Mouse (Mus musculus): ENCODE measurements around the gene Olfr709-ps1.
A peak's percentile ranks its signal among the peaks of the same experiment; 100 is the strongest.
"Not testable (repeated sequence)": the region's sequence is repeated elsewhere in the genome, so short reads cannot be mapped to it uniquely, and the experiment has no call there.

The Olfr709-ps1 gene

DNA sequence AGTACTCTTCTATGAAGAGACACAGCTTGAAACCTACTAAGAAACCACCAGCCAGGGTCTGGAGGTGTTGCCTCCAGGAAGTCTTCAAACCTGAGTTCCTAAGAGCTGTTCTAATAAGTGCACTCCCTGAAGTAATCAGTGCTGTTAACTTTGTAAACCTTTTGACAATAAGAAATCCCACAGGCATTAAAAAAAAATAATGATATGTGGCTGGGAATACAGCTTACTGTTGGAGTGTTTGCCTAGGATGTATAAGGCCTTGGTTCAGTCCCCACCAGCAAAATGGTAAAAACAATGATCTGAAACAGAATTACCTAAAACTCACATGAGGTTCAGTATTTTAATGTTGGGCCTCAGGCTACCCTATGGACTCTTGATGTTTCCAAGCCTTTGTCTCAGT lies at the start of gene Olfr709-ps1:
Gene Olfr709-ps1 (minus strand): TSS at position 101 of the 400 bp plus-strand sequence.
- no peak for DNase-seq

DNA sequence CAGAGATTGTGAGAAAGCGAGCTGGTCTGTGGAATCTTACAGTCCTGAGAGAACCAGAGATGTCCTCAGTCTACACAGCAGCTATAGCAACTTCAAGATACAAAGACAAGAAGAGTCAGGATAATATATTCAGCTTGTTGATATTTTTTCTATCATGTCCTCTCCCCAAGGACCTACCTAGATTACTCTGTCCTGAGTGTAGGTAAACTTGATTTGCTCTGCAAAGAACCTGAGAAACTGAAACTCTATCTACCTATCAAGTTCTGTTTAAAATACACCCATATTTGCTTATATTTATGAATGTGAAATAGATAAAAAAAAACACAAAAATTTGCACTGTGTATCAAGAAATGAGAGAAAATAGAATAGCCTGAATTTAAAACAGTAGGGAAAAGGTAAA lies 43.3 kb upstream of the Olfr709-ps1 start, which contains the start of gene Olfr711:
Gene Olfr711 (minus strand): TSS at position 101 of the 400 bp plus-strand sequence.
- no peak for DNase-seq

DNA sequence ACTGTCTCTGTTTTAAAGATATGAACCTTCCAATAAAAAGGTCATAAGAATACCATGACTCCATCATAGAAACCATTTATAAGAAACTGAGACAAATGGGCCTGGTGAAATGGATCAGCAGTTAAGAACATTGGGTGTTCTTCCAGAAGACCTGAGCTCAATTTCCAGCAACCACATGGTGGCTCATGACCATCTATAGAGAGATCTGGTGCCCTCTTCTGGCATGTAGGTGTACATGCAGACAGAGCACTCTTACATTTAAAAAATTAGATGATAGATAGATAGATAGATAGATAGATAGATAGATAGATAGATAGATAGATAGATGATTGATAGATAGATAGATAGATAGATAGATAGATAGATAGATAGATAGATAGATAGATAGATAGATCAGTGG lies 35.5 kb upstream of the Olfr709-ps1 start:
- not testable (repeated sequence) for DNase-seq

DNA sequence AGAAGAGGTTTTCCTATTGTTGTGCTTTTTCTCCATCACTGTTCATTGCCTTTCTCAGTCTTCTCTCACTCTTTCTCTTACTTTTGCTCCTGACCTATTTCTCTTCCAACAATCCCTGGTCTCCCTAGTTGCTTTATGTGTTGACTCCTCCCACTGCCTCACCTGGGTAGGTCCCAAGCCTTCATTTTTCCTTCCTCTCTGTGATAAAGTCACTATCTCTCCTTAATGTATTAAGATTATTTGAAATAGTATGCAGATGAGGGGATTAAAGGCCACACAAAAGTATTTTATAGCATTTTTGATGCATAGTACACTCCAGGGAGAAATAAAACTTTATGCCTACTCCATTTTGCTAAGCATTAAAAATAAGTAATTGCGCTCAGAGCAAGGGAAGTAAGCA lies 31.8 kb upstream of the Olfr709-ps1 start, which contains the start of gene Olfr6:
Gene Olfr6 (minus strand): TSS at position 101 of the 400 bp plus-strand sequence.
- DNase-seq: no peak

DNA sequence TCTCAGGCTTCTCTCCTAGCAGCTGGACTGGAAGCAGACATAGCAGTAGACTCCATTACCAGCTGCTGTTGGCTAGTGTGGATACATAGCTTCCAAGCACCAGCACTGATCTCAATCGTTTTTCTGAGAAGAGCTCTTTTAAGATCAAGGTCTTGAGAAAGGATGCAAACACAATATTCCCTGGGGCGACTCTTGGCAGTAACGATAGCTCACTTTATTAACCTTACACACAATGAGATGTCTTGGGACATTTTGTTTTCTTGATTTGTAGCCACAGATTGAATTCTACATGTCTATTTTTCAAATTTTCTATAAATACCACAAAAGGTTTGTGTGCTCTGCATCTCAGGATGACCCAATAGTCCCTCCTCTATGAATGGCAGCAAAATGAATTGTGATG lies 16.2 kb upstream of the Olfr709-ps1 start, which contains the start of gene Olfr710:
Gene Olfr710 (minus strand): TSS at position 101 of the 400 bp plus-strand sequence.
- DNase-seq: no peak

DNA sequence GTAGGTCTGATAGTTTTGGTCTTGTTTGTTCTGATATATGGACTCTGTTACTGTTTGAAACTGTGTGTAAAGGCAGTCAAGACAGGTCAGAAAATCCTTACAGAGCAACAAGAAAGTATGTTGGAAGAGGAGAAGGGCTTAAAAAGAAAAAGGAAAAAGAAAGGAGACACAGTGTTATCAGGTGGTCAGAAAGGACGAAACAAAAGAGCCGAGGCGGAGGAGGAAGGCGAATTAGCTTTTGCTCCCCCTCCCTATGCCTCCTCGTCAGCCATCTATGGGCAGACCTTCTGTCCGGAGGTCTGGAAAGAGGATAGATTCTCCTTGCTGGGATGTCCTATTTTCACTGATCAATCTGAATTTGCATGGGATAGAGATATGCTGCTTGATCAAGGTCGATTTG lies 11.1 kb downstream of the Olfr709-ps1 start:
- peak in 1 of 2 experiments; percentile 42 for DNase-seq

DNA sequence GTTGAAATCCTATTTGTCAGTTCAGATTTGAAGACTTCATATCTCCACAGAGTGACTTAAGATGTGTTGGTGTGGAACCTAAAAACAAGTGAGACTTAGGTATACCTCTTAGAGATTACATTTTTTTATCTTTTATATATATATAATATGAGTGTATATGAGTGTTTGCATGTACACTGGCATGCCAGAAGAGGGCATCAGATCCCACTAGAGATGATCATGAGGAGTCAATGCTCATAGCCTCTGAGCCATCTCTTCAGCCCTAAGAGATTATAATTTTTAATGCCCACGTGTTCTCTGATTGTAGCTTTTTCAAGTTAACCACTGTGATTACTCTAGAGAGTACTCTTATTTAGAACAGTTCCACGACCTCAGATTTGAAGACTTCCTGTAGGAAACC lies 24.3 kb downstream of the Olfr709-ps1 start, which contains the start of gene Olfr1532-ps1:
Gene Olfr1532-ps1 (plus strand): TSS at position 326 of the 400 bp plus-strand sequence.
- no peak for DNase-seq

DNA sequence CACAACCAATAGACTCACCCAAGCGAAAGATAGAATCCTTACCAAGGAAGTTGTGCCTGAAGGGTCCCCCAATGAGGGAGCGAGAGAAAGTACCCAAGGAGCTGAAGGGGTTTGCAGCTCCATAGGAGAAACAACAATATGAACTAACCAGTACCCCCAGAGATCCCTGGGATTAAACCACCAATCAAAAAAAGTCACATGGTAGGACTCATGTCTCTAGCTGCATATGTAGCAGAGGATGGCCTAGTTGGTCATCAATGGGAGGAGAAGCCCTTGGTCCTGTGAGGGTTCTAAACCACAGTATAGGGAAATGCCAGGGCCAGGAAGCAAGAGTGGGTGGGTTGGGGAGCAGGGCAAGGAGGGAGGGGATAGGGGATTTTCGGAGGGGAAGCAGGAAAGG lies 30.9 kb downstream of the Olfr709-ps1 start, which contains the start of gene Olfr707:
Gene Olfr707 (minus strand): TSS at position 101 of the 400 bp plus-strand sequence.
- not testable (repeated sequence) for DNase-seq

DNA sequence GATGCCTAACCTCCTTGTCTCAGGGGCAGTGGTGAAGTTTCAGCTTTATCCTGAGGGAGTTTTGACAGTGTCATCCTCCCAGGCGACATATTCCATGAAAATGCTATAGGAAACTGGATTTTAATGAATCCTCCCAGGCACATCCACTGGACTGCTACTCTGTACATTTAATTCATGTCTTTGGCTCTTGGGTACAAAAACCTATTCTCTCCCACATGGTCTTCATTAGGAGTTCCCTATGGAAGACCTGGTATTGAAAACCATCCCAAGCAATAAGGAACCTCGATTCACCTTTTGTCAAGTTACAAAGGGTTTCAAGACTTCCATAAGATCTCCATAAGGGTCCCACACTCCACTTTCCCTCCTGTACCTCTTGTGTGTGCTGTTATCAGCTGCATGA lies 44.0 kb downstream of the Olfr709-ps1 start, which contains the start of gene Olfr706:
Gene Olfr706 (minus strand): TSS at position 101 of the 400 bp plus-strand sequence.
- no peak for DNase-seq

DNA sequence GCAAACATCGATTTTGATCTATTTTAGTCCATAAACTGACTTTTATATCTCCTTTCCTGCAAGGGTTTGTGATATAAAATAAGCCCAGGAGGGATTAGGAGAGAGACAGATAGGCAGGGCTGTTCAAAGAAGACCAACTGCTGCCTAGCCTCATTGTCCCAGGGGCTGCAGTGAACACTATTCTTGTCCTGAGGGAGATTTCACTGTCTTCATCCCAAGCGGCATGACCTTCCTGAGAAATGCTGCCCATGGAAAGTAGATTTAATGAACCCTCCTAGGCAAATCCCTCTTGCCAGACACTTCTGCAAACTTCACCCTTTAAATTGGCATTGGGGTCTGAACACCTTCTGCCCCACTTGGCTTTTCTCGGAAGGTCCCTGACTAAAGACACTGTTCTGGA lies 55.2 kb downstream of the Olfr709-ps1 start, which contains the start of gene Olfr705:
Gene Olfr705 (minus strand): TSS at position 101 of the 400 bp plus-strand sequence.
- DNase-seq: no peak
